Mouse (Mus musculus): ENCODE data around the gene Doxl2. TPM values are rescaled to one million over a fixed set of nuclear protein-coding genes. Genes with fewer than 3 reads are reported as not detected.

Doxl2 gene
- polyA plus RNA-seq, 1 experiment from 2014 or later, result not detected

DNA sequence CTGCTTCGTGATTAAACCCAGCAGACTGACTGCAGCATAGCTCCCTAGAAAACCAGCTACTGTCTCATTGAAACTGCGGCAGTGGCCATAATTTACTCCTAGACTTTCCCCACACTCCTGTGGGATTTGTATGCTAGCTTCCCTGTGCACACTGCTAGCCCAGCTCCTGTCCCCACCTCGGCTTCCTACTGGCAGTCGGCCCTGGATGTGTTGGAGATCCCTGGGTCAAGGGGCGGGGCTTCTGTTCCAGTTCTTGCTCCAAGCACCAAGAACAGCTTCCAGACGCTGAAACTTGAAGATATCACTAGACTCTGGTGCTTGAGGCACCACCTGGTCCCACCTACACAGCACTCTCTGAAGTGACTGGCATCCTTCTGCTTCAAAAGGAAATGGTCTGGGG, 23.4 kb downstream of the Doxl2 start:
- DNase-seq (ENCODE audit: low spot score) (no peak), ATAC-seq (no peak)
- Histone ChIP-seq H3K9ac (ENCODE audit: low read length) (no peak overlapping the region), H3K4me2 (ENCODE audit: low read length) (no peak overlapping the region), H3K36me3 (ENCODE audit: control insufficient read depth, insufficient read depth, low read length) (no peaks in the 10 kb centered on the region), H3K27ac (ENCODE audit: low read depth, low read length) (no peak overlapping the region), H3K4me1 (ENCODE audit: control insufficient read depth, insufficient read depth, low read length) (no peaks in the 10 kb centered on the region), H3K27me3 (replicated peaks; ENCODE audit: control insufficient read depth, insufficient read depth, low read length) (no peaks in the 10 kb centered on the region), H3K4me3 (ENCODE audit: low read depth, low read length) (no peak overlapping the region), H3K9me3 (replicated peaks; ENCODE audit: control insufficient read depth, low read length) (no peaks in the 10 kb centered on the region)
- WGBS, result 78% methylated on average over 6 of the region's 6 CpGs

DNA sequence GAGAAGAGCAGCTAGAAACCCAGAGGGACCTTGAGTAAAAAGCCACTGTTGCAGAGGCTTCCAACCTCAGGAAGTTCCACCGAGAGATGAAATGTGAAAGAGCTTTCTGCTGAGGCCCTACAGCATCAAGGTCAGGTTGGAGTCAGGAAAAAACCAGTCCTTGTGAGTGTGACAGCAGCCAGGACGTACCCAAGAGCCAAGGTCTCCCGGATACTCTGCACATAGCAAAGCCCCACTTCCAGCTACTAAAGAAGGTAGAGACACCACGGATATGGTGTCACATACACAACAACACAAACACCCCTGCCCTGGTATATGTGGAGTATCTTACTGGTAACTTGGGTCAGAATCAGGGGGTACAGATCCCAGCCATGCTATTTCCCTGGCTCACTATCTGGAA, 24.0 kb downstream of the Doxl2 start:
- H3K9ac ChIP-seq (ENCODE audit: low read length), result no peak overlapping the region
- H3K9me3 ChIP-seq (replicated peaks; ENCODE audit: control insufficient read depth, low read length), result no peaks in the 10 kb centered on the region
- no peaks in the 10 kb centered on the region for H3K36me3 ChIP-seq (ENCODE audit: control insufficient read depth, insufficient read depth, low read length)
- WGBS, result 92% methylated on average over 4 of the region's 4 CpGs
- no peak overlapping the region for H3K4me3 ChIP-seq (ENCODE audit: low read depth, low read length)
- no peak overlapping the region for H3K4me2 ChIP-seq (ENCODE audit: low read length)
- ATAC-seq (no peak), DNase-seq (ENCODE audit: low spot score) (no peak)
- no peak overlapping the region for H3K27ac ChIP-seq (ENCODE audit: low read depth, low read length)
- H3K4me1 ChIP-seq (ENCODE audit: control insufficient read depth, insufficient read depth, low read length), result no peaks in the 10 kb centered on the region
- H3K27me3 ChIP-seq (replicated peaks; ENCODE audit: control insufficient read depth, insufficient read depth, low read length), result no peaks in the 10 kb centered on the region

DNA sequence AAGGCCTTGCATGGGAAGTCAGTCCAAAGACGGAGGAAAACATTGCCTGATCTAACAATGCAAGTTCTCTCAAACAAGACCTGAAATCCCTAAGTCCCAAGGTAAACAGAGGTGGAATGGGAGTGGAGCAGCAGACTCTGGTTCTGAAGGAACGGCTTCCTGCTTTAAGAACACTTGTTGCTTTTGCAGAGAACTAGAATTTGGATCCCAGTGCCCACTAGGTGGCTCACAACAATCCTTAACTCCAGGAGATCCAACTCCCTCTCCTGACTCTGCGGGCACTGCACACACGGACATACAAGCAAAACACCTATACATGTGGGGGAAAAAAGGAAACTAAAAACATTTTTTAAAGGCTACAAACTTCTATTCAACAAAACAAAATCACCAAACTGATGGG, 28.6 kb downstream of the Doxl2 start:
- WGBS, result 46% methylated on average over 4 of the region's 4 CpGs
- H3K27ac ChIP-seq (ENCODE audit: low read depth, low read length), result no peak overlapping the region
- no peaks in the 10 kb centered on the region for H3K4me1 ChIP-seq (ENCODE audit: control insufficient read depth, insufficient read depth, low read length)
- DNase-seq (ENCODE audit: low spot score) (peak; percentile 28), ATAC-seq (no peak)
- H3K4me3 ChIP-seq (ENCODE audit: low read depth, low read length), result no peak overlapping the region
- H3K36me3 ChIP-seq (ENCODE audit: control insufficient read depth, insufficient read depth, low read length), result no peaks in the 10 kb centered on the region
- H3K9me3 ChIP-seq (replicated peaks; ENCODE audit: control insufficient read depth, low read length), result no peaks in the 10 kb centered on the region
- H3K9ac ChIP-seq (ENCODE audit: low read length), result no peak overlapping the region
- H3K4me2 ChIP-seq (ENCODE audit: low read length), result no peak overlapping the region
- H3K27me3 ChIP-seq (replicated peaks; ENCODE audit: control insufficient read depth, insufficient read depth, low read length), result no peaks in the 10 kb centered on the region

DNA sequence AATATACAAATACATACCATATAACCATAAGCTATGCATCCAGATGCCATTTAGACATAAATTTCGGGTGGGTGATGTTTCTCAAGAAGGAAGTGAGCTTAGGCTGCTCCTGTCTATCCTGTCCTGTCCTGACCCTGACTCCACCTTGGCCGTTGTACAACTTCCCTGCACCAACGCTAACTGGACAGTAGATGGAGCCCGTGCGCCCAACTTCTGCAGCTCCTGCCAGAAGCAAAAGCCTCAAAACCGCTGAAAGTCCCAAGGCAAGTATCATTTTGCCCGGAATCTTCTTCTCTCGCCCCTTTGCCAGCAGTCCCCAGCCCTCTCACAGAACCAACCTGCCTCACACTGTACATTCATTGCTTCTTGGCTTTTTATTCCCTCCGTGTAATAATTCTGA, 33.2 kb downstream of the Doxl2 start:
- Histone ChIP-seq H3K36me3 (ENCODE audit: control insufficient read depth, insufficient read depth, low read length) (no peaks in the 10 kb centered on the region), H3K4me1 (ENCODE audit: control insufficient read depth, insufficient read depth, low read length) (peaks cover 7% of the 10 kb centered on the region; the same call in 1 of the 2 replicates), H3K4me3 (ENCODE audit: low read depth, low read length) (peak overlapping the region; percentile 17), H3K4me2 (ENCODE audit: low read length) (peak overlapping the region; percentile 39), H3K27ac (ENCODE audit: low read depth, low read length) (no peak overlapping the region), H3K9me3 (replicated peaks; ENCODE audit: control insufficient read depth, low read length) (no peaks in the 10 kb centered on the region), H3K9ac (ENCODE audit: low read length) (peak overlapping the region; percentile 2; the same call in 1 of the 2 replicates), H3K27me3 (replicated peaks; ENCODE audit: control insufficient read depth, insufficient read depth, low read length) (no peaks in the 10 kb centered on the region)
- peak; percentile 81 for DNase-seq (ENCODE audit: low spot score)
- ATAC-seq, result peak; percentile 55; the same call in 1 of the 2 replicates
- WGBS, result 1% methylated on average over 9 of the region's 9 CpGs

DNA sequence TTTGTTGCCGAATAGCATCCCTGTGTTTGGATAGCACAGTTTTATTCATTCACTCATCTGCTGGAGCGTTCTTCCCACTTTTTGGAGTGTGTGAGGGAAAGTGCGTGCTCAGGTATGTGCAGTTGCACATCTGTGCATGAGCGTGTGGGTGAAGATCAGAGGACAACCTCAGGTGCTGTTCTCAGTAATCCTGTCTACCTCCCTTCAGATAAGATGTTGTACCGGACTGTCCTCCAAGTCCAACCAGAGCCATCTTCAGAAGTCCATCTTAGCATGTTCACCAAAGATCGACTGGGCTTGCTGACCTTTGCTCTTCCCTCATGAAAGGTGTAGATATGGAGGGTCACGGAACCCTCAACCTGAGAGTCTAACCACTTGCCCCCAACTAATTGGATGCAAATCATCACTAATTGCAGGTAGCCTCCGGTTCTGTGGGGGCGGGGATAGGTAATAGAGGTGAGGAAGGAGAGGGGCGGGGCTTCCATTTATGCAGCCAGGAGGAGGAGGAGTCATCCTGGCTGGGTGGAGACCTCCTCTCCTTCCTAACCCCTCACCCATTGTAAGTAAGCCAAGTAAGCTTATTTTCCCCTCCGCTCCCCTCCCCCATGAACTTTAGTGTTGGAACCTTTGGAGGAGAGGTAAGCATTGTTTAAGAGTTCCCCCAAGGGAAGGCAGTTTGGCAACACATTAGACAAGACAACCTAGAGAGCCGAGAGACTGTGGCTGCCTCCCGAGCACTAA, 33.8 kb downstream of the Doxl2 start:
- Histone ChIP-seq H3K4me1 (ENCODE audit: control insufficient read depth, insufficient read depth, low read length) (peaks cover 7% of the 10 kb centered on the region; the same call in 1 of the 2 replicates), H3K27me3 (replicated peaks; ENCODE audit: control insufficient read depth, insufficient read depth, low read length) (no peaks in the 10 kb centered on the region), H3K9me3 (replicated peaks; ENCODE audit: control insufficient read depth, low read length) (no peaks in the 10 kb centered on the region), H3K36me3 (ENCODE audit: control insufficient read depth, insufficient read depth, low read length) (no peaks in the 10 kb centered on the region), H3K4me3 (ENCODE audit: low read depth, low read length) (peak overlapping the region; percentile 17), H3K4me2 (ENCODE audit: low read length) (peak overlapping the region; percentile 39), H3K27ac (ENCODE audit: low read depth, low read length) (no peak overlapping the region), H3K9ac (ENCODE audit: low read length) (peak overlapping the region; percentile 2; the same call in 1 of the 2 replicates)
- ATAC-seq (no peak), DNase-seq (ENCODE audit: low spot score) (peak; percentile 13)
- 14% methylated on average over 13 of the region's 13 CpGs for WGBS

DNA sequence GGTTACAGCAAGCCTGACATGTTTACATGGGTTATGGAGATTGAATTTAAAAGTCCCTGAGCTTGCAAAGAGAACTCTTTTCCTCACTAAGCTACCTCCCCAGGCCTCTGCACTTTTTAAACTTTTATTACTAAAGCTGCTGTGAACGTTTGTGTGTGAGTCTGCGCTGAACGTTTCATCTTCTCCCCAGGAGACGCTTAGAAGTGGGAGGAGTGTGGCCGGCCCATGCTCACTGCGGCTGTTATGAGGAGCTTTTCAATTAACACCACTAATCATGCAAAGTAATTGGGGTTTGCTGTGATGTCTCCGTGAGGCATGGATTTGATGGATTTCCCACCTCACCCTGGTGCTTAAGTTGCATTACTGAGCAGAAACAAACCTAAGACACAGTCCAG, 34.4 kb downstream of the Doxl2 start:
- Histone ChIP-seq H3K27ac (ENCODE audit: low read depth, low read length) (no peak overlapping the region), H3K27me3 (replicated peaks; ENCODE audit: control insufficient read depth, insufficient read depth, low read length) (no peaks in the 10 kb centered on the region), H3K9ac (ENCODE audit: low read length) (no peak overlapping the region), H3K36me3 (ENCODE audit: control insufficient read depth, insufficient read depth, low read length) (no peaks in the 10 kb centered on the region), H3K9me3 (replicated peaks; ENCODE audit: control insufficient read depth, low read length) (no peaks in the 10 kb centered on the region), H3K4me3 (ENCODE audit: low read depth, low read length) (no peak overlapping the region), H3K4me2 (ENCODE audit: low read length) (peak overlapping the region; percentile 39; the same call in 1 of the 2 replicates), H3K4me1 (ENCODE audit: control insufficient read depth, insufficient read depth, low read length) (peaks cover 7% of the 10 kb centered on the region; the same call in 1 of the 2 replicates)
- 16% methylated on average over 7 of the region's 7 CpGs for WGBS
- DNase-seq (ENCODE audit: low spot score), result peak; percentile 37
- no peak for ATAC-seq

DNA sequence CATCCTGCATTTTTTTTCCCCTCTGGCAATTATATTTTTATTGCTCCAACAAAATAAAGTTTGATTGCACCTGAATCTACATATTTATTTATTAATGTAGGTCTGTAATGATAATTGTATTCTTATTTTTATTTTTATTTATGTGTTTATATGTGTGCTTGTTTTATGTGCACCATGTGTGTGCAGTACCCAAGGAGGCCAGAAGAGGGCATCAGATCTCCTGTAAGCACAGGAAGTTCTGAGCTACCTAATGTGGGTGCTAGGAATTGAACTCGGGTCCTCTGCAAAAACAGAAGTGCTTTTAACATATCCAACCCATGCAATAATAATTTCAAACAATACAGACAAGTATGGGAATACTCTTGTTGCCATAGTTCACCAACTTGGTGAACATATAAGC, 34.9 kb downstream of the Doxl2 start:
- H3K36me3 ChIP-seq (ENCODE audit: control insufficient read depth, insufficient read depth, low read length), result no peaks in the 10 kb centered on the region
- H3K4me2 ChIP-seq (ENCODE audit: low read length), result no peak overlapping the region
- no peak overlapping the region for H3K4me3 ChIP-seq (ENCODE audit: low read depth, low read length)
- WGBS, result 93% methylated on average over 1 of the region's 1 CpGs
- H3K9ac ChIP-seq (ENCODE audit: low read length), result no peak overlapping the region
- DNase-seq (ENCODE audit: low spot score), result no peak
- no peaks in the 10 kb centered on the region for H3K27me3 ChIP-seq (replicated peaks; ENCODE audit: control insufficient read depth, insufficient read depth, low read length)
- no peak for ATAC-seq
- H3K4me1 ChIP-seq (ENCODE audit: control insufficient read depth, insufficient read depth, low read length), result peaks cover 7% of the 10 kb centered on the region; the same call in 1 of the 2 replicates
- no peak overlapping the region for H3K27ac ChIP-seq (ENCODE audit: low read depth, low read length)
- no peaks in the 10 kb centered on the region for H3K9me3 ChIP-seq (replicated peaks; ENCODE audit: control insufficient read depth, low read length)

DNA sequence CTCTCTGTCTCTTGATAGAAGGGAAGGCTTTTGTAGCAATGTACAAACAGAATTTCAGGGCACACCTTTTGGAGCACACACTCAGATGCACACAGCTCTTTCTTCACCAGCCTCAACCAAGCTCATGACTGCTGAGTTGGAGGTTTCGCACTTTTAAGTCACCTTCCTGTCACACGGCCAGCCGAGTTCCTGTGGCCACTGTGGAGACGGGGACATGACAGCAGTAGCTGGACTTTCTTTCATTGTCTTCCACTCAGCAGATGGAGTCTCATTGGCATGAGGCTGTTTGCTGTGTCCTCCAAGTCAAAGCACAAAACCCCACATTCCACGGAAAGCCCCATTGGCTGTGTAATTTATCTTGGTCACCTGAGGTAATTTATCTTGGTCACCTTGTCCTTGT, 36.4 kb downstream of the Doxl2 start:
- DNase-seq (ENCODE audit: low spot score), result no peak
- no peak overlapping the region for H3K4me3 ChIP-seq (ENCODE audit: low read depth, low read length)
- no peak for ATAC-seq
- H3K27ac ChIP-seq (ENCODE audit: low read depth, low read length), result no peak overlapping the region
- no peaks in the 10 kb centered on the region for H3K36me3 ChIP-seq (ENCODE audit: control insufficient read depth, insufficient read depth, low read length)
- no peak overlapping the region for H3K4me2 ChIP-seq (ENCODE audit: low read length)
- peaks cover 7% of the 10 kb centered on the region; the same call in 1 of the 2 replicates for H3K4me1 ChIP-seq (ENCODE audit: control insufficient read depth, insufficient read depth, low read length)
- no peaks in the 10 kb centered on the region for H3K9me3 ChIP-seq (replicated peaks; ENCODE audit: control insufficient read depth, low read length)
- no peaks in the 10 kb centered on the region for H3K27me3 ChIP-seq (replicated peaks; ENCODE audit: control insufficient read depth, insufficient read depth, low read length)
- 90% methylated on average over 5 of the region's 5 CpGs for WGBS
- no peak overlapping the region for H3K9ac ChIP-seq (ENCODE audit: low read length)

DNA sequence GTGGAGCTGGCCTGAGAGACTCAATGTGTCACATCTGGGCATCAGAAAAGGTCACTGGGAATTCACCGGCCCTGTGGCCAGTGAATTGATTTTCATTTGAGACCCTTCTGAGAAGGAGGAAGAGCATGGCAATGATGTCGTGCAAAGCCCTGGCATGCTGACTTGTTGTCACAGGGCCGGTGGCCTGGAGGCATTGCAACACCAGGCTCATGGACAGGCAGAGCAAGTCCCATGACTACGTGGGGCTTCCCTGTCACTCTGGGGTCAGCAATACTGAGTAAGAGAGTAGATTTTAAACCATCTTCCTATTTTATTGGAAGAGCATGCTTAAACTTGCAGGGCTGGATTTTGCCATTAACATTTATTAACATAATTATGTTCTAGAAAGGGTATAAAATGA, 38.3 kb downstream of the Doxl2 start:
- Histone ChIP-seq H3K4me2 (ENCODE audit: low read length) (no peak overlapping the region), H3K4me1 (ENCODE audit: control insufficient read depth, insufficient read depth, low read length) (peaks cover 7% of the 10 kb centered on the region; the same call in 1 of the 2 replicates), H3K27ac (ENCODE audit: low read depth, low read length) (no peak overlapping the region), H3K4me3 (ENCODE audit: low read depth, low read length) (no peak overlapping the region), H3K9me3 (replicated peaks; ENCODE audit: control insufficient read depth, low read length) (no peaks in the 10 kb centered on the region), H3K27me3 (replicated peaks; ENCODE audit: control insufficient read depth, insufficient read depth, low read length) (no peaks in the 10 kb centered on the region), H3K9ac (ENCODE audit: low read length) (no peak overlapping the region), H3K36me3 (ENCODE audit: control insufficient read depth, insufficient read depth, low read length) (no peaks in the 10 kb centered on the region)
- no peak for ATAC-seq
- no peak for DNase-seq (ENCODE audit: low spot score)
- 91% methylated on average over 4 of the region's 4 CpGs for WGBS

Measured in forebrain, embryonic 14.5 days (tissue).